Mouse (Mus musculus): ENCODE measurements around the gene Tada2b. TPM values are rescaled to one million over a fixed set of nuclear protein-coding genes. Genes with fewer than 3 reads are reported as not detected.

The Tada2b gene
- polyA plus RNA-seq, 1 experiment from 2014 or later, result 2.0 TPM

- Histone ChIP-seq H3K4me2 (replicated peaks; ENCODE audit: low read depth) (no peak overlapping the region), H3K27me3 (replicated peaks; ENCODE audit: control insufficient read depth, insufficient read depth, low read length) (no peaks in the 10 kb centered on the region), H3K27ac (ENCODE audit: low read depth, low read length) (no peak overlapping the region), H3K4me3 (ENCODE audit: low read depth, low read length) (no peak overlapping the region), H3K9ac (ENCODE audit: low read depth, low read length) (no peak overlapping the region), H3K4me1 (replicated peaks; ENCODE audit: control insufficient read depth, insufficient read depth, low read length) (0 out of 2 replicates have a peak, but pooled peaks cover 5% of the 10 kb centered on the region), H3K9me3 (ENCODE audit: control insufficient read depth) (no peaks in the 10 kb centered on the region), H3K36me3 (ENCODE audit: control insufficient read depth, insufficient read depth) (peaks cover 54% of the 10 kb centered on the region)
- WGBS, result 78% methylated on average over 5 of the region's 5 CpGs
- no peak for ATAC-seq
- no peak for TF ChIP-seq CTCF (IDR thresholded peaks at IDR 0.05; ENCODE audit: low read depth)
Observed at GRCm38 (mm10) chr5:36523219-36523703, 39.2 kb upstream of the Tada2b start.

GRCm38 (mm10) chr5:36522782-36523181, 38.7 kb upstream of the Tada2b start:
- TF ChIP-seq CTCF (IDR thresholded peaks at IDR 0.05; ENCODE audit: low read depth), result no peak
- Histone ChIP-seq H3K27me3 (replicated peaks; ENCODE audit: control insufficient read depth, insufficient read depth, low read length) (no peaks in the 10 kb centered on the region), H3K4me3 (ENCODE audit: low read depth, low read length) (no peak overlapping the region), H3K9me3 (ENCODE audit: control insufficient read depth) (no peaks in the 10 kb centered on the region), H3K4me1 (replicated peaks; ENCODE audit: control insufficient read depth, insufficient read depth, low read length) (0 out of 2 replicates have a peak, but pooled peaks cover 1% of the 10 kb centered on the region), H3K4me2 (replicated peaks; ENCODE audit: low read depth) (no peak overlapping the region), H3K27ac (ENCODE audit: low read depth, low read length) (no peak overlapping the region), H3K36me3 (ENCODE audit: control insufficient read depth, insufficient read depth) (peaks cover 59% of the 10 kb centered on the region), H3K9ac (ENCODE audit: low read depth, low read length) (no peak overlapping the region)
- WGBS, result 69% methylated on average over 2 of the region's 2 CpGs
- ATAC-seq, result no peak

GRCm38 (mm10) chr5:36519751-36520150, 35.7 kb upstream of the Tada2b start:
- Histone ChIP-seq H3K9me3 (ENCODE audit: control insufficient read depth) (no peaks in the 10 kb centered on the region), H3K27ac (ENCODE audit: low read depth, low read length) (no peak overlapping the region), H3K27me3 (replicated peaks; ENCODE audit: control insufficient read depth, insufficient read depth, low read length) (no peaks in the 10 kb centered on the region), H3K9ac (ENCODE audit: low read depth, low read length) (no peak overlapping the region), H3K4me2 (replicated peaks; ENCODE audit: low read depth) (no peak overlapping the region), H3K36me3 (ENCODE audit: control insufficient read depth, insufficient read depth) (peaks cover 82% of the 10 kb centered on the region), H3K4me3 (ENCODE audit: low read depth, low read length) (no peak overlapping the region), H3K4me1 (replicated peaks; ENCODE audit: control insufficient read depth, insufficient read depth, low read length) (no peaks in the 10 kb centered on the region)
- no peak for ATAC-seq
- 89% methylated on average over 3 of the region's 3 CpGs for WGBS
- TF ChIP-seq CTCF (IDR thresholded peaks at IDR 0.05; ENCODE audit: low read depth), result no peak

- H3K36me3 ChIP-seq (ENCODE audit: control insufficient read depth, insufficient read depth), result peaks cover 85% of the 10 kb centered on the region
- H3K27me3 ChIP-seq (replicated peaks; ENCODE audit: control insufficient read depth, insufficient read depth, low read length), result no peaks in the 10 kb centered on the region
- H3K27ac ChIP-seq (ENCODE audit: low read depth, low read length), result no peak overlapping the region
- no peaks in the 10 kb centered on the region for H3K4me1 ChIP-seq (replicated peaks; ENCODE audit: control insufficient read depth, insufficient read depth, low read length)
- TF ChIP-seq CTCF (IDR thresholded peaks at IDR 0.05; ENCODE audit: low read depth), result no peak
- no peaks in the 10 kb centered on the region for H3K9me3 ChIP-seq (ENCODE audit: control insufficient read depth)
- no peak overlapping the region for H3K4me2 ChIP-seq (replicated peaks; ENCODE audit: low read depth)
- H3K9ac ChIP-seq (ENCODE audit: low read depth, low read length), result no peak overlapping the region
- ATAC-seq, result no peak
- H3K4me3 ChIP-seq (ENCODE audit: low read depth, low read length), result no peak overlapping the region
- 93% methylated on average over 3 of the region's 3 CpGs for WGBS
Observed at GRCm38 (mm10) chr5:36517596-36517995, 33.5 kb upstream of the Tada2b start.

- H3K27ac ChIP-seq (ENCODE audit: low read depth, low read length), result no peak overlapping the region
- TF ChIP-seq CTCF (IDR thresholded peaks at IDR 0.05; ENCODE audit: low read depth), result no peak
- H3K36me3 ChIP-seq (ENCODE audit: control insufficient read depth, insufficient read depth), result peaks cover 86% of the 10 kb centered on the region
- no peaks in the 10 kb centered on the region for H3K27me3 ChIP-seq (replicated peaks; ENCODE audit: control insufficient read depth, insufficient read depth, low read length)
- ATAC-seq, result no peak
- no peak overlapping the region for H3K4me3 ChIP-seq (ENCODE audit: low read depth, low read length)
- H3K9me3 ChIP-seq (ENCODE audit: control insufficient read depth), result no peaks in the 10 kb centered on the region
- H3K4me2 ChIP-seq (replicated peaks; ENCODE audit: low read depth), result no peak overlapping the region
- WGBS, result 86% methylated on average over 5 of the region's 5 CpGs
- H3K4me1 ChIP-seq (replicated peaks; ENCODE audit: control insufficient read depth, insufficient read depth, low read length), result no peaks in the 10 kb centered on the region
- no peak overlapping the region for H3K9ac ChIP-seq (ENCODE audit: low read depth, low read length)
Observed at GRCm38 (mm10) chr5:36515558-36515957, 31.5 kb upstream of the Tada2b start.

- no peaks in the 10 kb centered on the region for H3K4me1 ChIP-seq (replicated peaks; ENCODE audit: control insufficient read depth, insufficient read depth, low read length)
- WGBS, result 100% methylated on average over 1 of the region's 1 CpGs
- H3K27ac ChIP-seq (ENCODE audit: low read depth, low read length), result no peak overlapping the region
- no peak for TF ChIP-seq CTCF (IDR thresholded peaks at IDR 0.05; ENCODE audit: low read depth)
- H3K27me3 ChIP-seq (replicated peaks; ENCODE audit: control insufficient read depth, insufficient read depth, low read length), result no peaks in the 10 kb centered on the region
- peaks cover 86% of the 10 kb centered on the region for H3K36me3 ChIP-seq (ENCODE audit: control insufficient read depth, insufficient read depth)
- no peak overlapping the region for H3K4me3 ChIP-seq (ENCODE audit: low read depth, low read length)
- H3K9me3 ChIP-seq (ENCODE audit: control insufficient read depth), result no peaks in the 10 kb centered on the region
- ATAC-seq, result no peak
- no peak overlapping the region for H3K4me2 ChIP-seq (replicated peaks; ENCODE audit: low read depth)
- H3K9ac ChIP-seq (ENCODE audit: low read depth, low read length), result no peak overlapping the region
Observed at GRCm38 (mm10) chr5:36515126-36515525, 31.0 kb upstream of the Tada2b start.

GRCm38 (mm10) chr5:36510956-36511355, 26.9 kb upstream of the Tada2b start:
- Histone ChIP-seq H3K9ac (ENCODE audit: low read depth, low read length) (no peak overlapping the region), H3K4me2 (replicated peaks; ENCODE audit: low read depth) (no peak overlapping the region), H3K27me3 (replicated peaks; ENCODE audit: control insufficient read depth, insufficient read depth, low read length) (no peaks in the 10 kb centered on the region), H3K9me3 (ENCODE audit: control insufficient read depth) (no peaks in the 10 kb centered on the region), H3K27ac (ENCODE audit: low read depth, low read length) (no peak overlapping the region), H3K36me3 (ENCODE audit: control insufficient read depth, insufficient read depth) (peaks cover 72% of the 10 kb centered on the region), H3K4me3 (ENCODE audit: low read depth, low read length) (no peak overlapping the region), H3K4me1 (replicated peaks; ENCODE audit: control insufficient read depth, insufficient read depth, low read length) (no peaks in the 10 kb centered on the region)
- ATAC-seq, result no peak
- 92% methylated on average over 2 of the region's 2 CpGs for WGBS
- no peak for TF ChIP-seq CTCF (IDR thresholded peaks at IDR 0.05; ENCODE audit: low read depth)
